Mouse (Mus musculus) heart, adult 11 months (tissue): Measurements from ENCODE around the gene Cxcl14.

ENCODE experiments used
- DNase-seq: peaks from one replicate; pipeline ENCODE4 v3.0.0; 2022

The Cxcl14 gene

GRCm38 (mm10) chr13:56250551-56251161, 45.7 kb downstream of the Cxcl14 start:
- DNase-seq = no peak

- peak; percentile 44 for DNase-seq
Measured at GRCm38 (mm10) chr13:56249593-56250341, 46.6 kb downstream of the Cxcl14 start.

GRCm38 (mm10) chr13:56243104-56243503, 53.2 kb downstream of the Cxcl14 start:
- no peak for DNase-seq

GRCm38 (mm10) chr13:56240012-56240770, 56.2 kb downstream of the Cxcl14 start:
- DNase-seq = no peak
